Mouse (Mus musculus) embryonic facial prominence, embryonic 15.5 days (tissue): Measurements from ENCODE around the gene Vmn1r178. TPM values are rescaled to one million over a fixed set of nuclear protein-coding genes. Genes with fewer than 3 reads are reported as not detected.
"Not testable (repeated sequence)": the region's sequence is repeated elsewhere in the genome, so short reads cannot be mapped to it uniquely, and the experiment has no call there.

ENCODE experiments used
- ATAC-seq: fragments of 200-750 bp; cut with Nextera tagmentation; 2 replicates; pipeline ENCODE4 v1.8.0; 2017; ENCODE audit warnings: low read depth, moderate TSS enrichment; ENCODE audit not compliant: insufficient number of reproducible peaks, low FRiP score, low TSS enrichment
- H3K27ac ChIP-seq: fragments of 300-500 bp; sonication (generic); replicated peaks from 2 replicates; pipeline ENCODE4 v1.5.1; 2015; ENCODE audit warnings: mild to moderate bottlenecking, inconsistent platforms
- H3K27me3 ChIP-seq: fragments of 300-500 bp; sonication (generic); 2 replicates; pipeline ENCODE4 v1.6.1; 2015; ENCODE audit warnings: inconsistent platforms
- H3K36me3 ChIP-seq: fragments of 300-500 bp; sonication (generic); 2 replicates; pipeline ENCODE4 v1.6.1; 2015; ENCODE audit warnings: mild to moderate bottlenecking, inconsistent platforms
- H3K4me1 ChIP-seq: fragments of 300-500 bp; sonication (generic); 2 replicates; pipeline ENCODE4 v1.6.1; 2015; ENCODE audit warnings: inconsistent platforms
- H3K4me2 ChIP-seq: fragments of 300-500 bp; sonication (generic); replicated peaks from 2 replicates; pipeline ENCODE4 v1.6.1; 2015; ENCODE audit warnings: mild to moderate bottlenecking, inconsistent platforms
- H3K4me3 ChIP-seq: fragments of 300-500 bp; sonication (generic); replicated peaks from 2 replicates; pipeline ENCODE4 v1.5.1; 2015; ENCODE audit warnings: mild to moderate bottlenecking, inconsistent platforms
- H3K9ac ChIP-seq: fragments of 300-500 bp; sonication (generic); 2 replicates; pipeline ENCODE4 v1.6.1; 2015; ENCODE audit warnings: inconsistent platforms
- H3K9me3 ChIP-seq: fragments of 300-500 bp; sonication (generic); replicated peaks from 2 replicates; pipeline ENCODE4 v1.6.1; 2016; ENCODE audit warnings: inconsistent platforms
- WGBS: fragments of 180-500 bp; shearing (Covaris S2); methylation state at CpG from one replicate; pipeline ENCODE4 v1.1.7; 2015; 5-methylcytosine and 5-hydroxymethylcytosine counted together
- polyA plus RNA-seq: library from polyadenylated mRNA; unstranded; fragments of >200 nt; fragmentation: Nextera tagmentation; extraction: Ambion mirVana; gene quantifications from 2 replicates; pipeline ENCODE4 v1.2.1, GENCODE M21; 2015

Gene Vmn1r178
- 0.11 TPM in 1 of 2 replicates, not detected in the other for polyA plus RNA-seq

- Histone ChIP-seq H3K4me1 (no peaks in the 10 kb centered on the region), H3K4me2 (no peak within 1 kb of the TSS), H3K36me3 (no peaks in the 10 kb centered on the region), H3K27ac (no peak within 1 kb of the TSS), H3K9me3 (no peaks in the 10 kb centered on the region), H3K27me3 (no peaks in the 10 kb centered on the region), H3K4me3 (no peak within 1 kb of the TSS), H3K9ac (no peak within 1 kb of the TSS)
- ATAC-seq = no peak
- 87% methylated on average over 1 of the region's 1 CpGs for WGBS
Measured at GRCm38 (mm10) chr7:23891709-23892108, at the start of gene Vmn1r178. Gene Vmn1r178, plus strand, starts transcription at chr7:23892009.

GRCm38 (mm10) chr7:23866349-23866748, 25.5 kb upstream of the Vmn1r178 start, which contains the start of gene Vmn1r177:
Gene Vmn1r177, minus strand, starts transcription at chr7:23866449.
- WGBS = 12% methylated on average over 1 of the region's 1 CpGs
- H3K9me3 ChIP-seq, H3K27me3 ChIP-seq, H3K36me3 ChIP-seq, H3K27ac ChIP-seq, H3K4me3 ChIP-seq, H3K4me2 ChIP-seq, H3K9ac ChIP-seq, ATAC-seq, H3K4me1 ChIP-seq: not testable (repeated sequence)

- not testable (repeated sequence) for H3K27ac ChIP-seq, H3K27me3 ChIP-seq, H3K9me3 ChIP-seq, ATAC-seq, H3K36me3 ChIP-seq, H3K4me3 ChIP-seq, H3K4me1 ChIP-seq, H3K4me2 ChIP-seq, H3K9ac ChIP-seq
- 72% methylated on average over 4 of the region's 4 CpGs for WGBS
Measured at GRCm38 (mm10) chr7:23876918-23877317, 14.9 kb upstream of the Vmn1r178 start.

DNA sequence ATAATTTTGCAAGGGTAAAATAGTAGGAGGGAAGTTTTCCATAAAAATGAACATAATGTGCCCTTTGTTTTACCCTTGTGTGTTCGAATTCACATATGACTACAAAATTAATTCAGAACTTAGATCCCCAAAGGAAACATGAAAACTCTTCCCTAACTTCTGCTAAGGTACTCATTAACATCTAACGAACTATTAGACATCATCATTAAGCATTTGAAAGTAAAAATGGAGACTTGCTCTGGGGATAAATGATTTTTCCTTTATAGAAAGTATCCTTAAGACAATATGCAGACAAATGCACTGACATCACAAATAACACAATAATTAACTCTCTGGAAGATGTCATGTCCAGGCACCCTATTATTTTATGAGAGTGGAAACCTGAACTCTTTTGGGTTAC, 34.9 kb downstream of the Vmn1r178 start, which contains the start of gene Vmn1r179:
Gene Vmn1r179 (plus strand): TSS at position 301 of the 400 bp plus-strand sequence.
- Histone ChIP-seq H3K4me2 (no peak within 1 kb of the TSS), H3K9me3 (no peaks in the 10 kb centered on the region), H3K36me3 (no peaks in the 10 kb centered on the region), H3K4me1 (no peaks in the 10 kb centered on the region), H3K4me3 (no peak within 1 kb of the TSS), H3K9ac (no peak within 1 kb of the TSS), H3K27ac (no peak within 1 kb of the TSS), H3K27me3 (no peaks in the 10 kb centered on the region)
- WGBS = 35% methylated on average over 2 of the region's 2 CpGs
- ATAC-seq = no peak

Other genes starting within 250 kb of the Vmn1r178 start
- not detected in 2 replicates for gene Vmn1r172, start 233.7 kb upstream of the Vmn1r178 start, polyA plus RNA-seq
- not detected in 2 replicates for gene Vmn1r173, start 191.3 kb upstream of the Vmn1r178 start, polyA plus RNA-seq
- gene Vmn1r174, start 139.7 kb upstream of the Vmn1r178 start, polyA plus RNA-seq = not detected in 2 replicates
- gene Vmn1r175, start 81.4 kb upstream of the Vmn1r178 start, polyA plus RNA-seq = not detected in 2 replicates
- 0.12 TPM in 1 of 2 replicates, not detected in the other for gene Vmn1r176, start 54.6 kb upstream of the Vmn1r178 start, polyA plus RNA-seq
- gene Vmn1r177, start 25.6 kb upstream of the Vmn1r178 start, polyA plus RNA-seq = not detected in 2 replicates
- gene Vmn1r179, start 35.0 kb downstream of the Vmn1r178 start, polyA plus RNA-seq = not detected in 2 replicates
- not detected in 2 replicates for gene Vmn1r180, start 58.6 kb downstream of the Vmn1r178 start, polyA plus RNA-seq
- gene Vmn1r181, start 82.6 kb downstream of the Vmn1r178 start, polyA plus RNA-seq = not detected in 2 replicates
- not detected in 2 replicates for gene V1rd19, start 109.7 kb downstream of the Vmn1r178 start, polyA plus RNA-seq
- 0.01 TPM in 1 of 2 replicates, not detected in the other for gene Vmn1r183, start 161.2 kb downstream of the Vmn1r178 start, polyA plus RNA-seq
- gene Zfp180, start 189.9 kb downstream of the Vmn1r178 start, polyA plus RNA-seq = 19.4 and 20.3 TPM in 2 replicates
- 9.8 and 9.9 TPM in 2 replicates for gene Zfp112, start 220.3 kb downstream of the Vmn1r178 start, polyA plus RNA-seq
- gene Zfp235, start 242.2 kb downstream of the Vmn1r178 start, polyA plus RNA-seq = 20.7 and 21.0 TPM in 2 replicates